Mouse (Mus musculus) right cerebral cortex, postnatal 10 days (tissue): ENCODE data around the gene Serpina3m.
A peak's percentile ranks its signal among the peaks of the same experiment; 100 is the strongest.
"Not testable (repeated sequence)": the region's sequence is repeated elsewhere in the genome, so short reads cannot be mapped to it uniquely, and the experiment has no call there.

Experiments used
- DNase-seq, 2 experiments: peaks; one replicate each; pipeline ENCODE4 v3.0.0; 2021; ENCODE audit warnings: low spot score in 2 of 2

The Serpina3m gene

GRCm38 (mm10) chr12:104388477-104388876 lies 50.2 kb downstream of the Serpina3m start:
- DNase-seq, result no peak

GRCm38 (mm10) chr12:104391057-104391456 lies 52.8 kb downstream of the Serpina3m start:
- DNase-seq, result not testable (repeated sequence)

GRCm38 (mm10) chr12:104403968-104404367 lies 65.7 kb downstream of the Serpina3m start:
- DNase-seq, result peak in 1 of 2 experiments; percentile 1

GRCm38 (mm10) chr12:104406454-104406885 lies 68.2 kb downstream of the Serpina3m start, which contains the start of gene Serpina3n:
Serpina3n (plus strand) TSS chr12:104406729.
- no peak for DNase-seq

- no peak for DNase-seq
These were observed 74.2 kb downstream of the Serpina3m start for GRCm38 (mm10) chr12:104412507-104412906.

GRCm38 (mm10) chr12:104414576-104414975 lies 76.3 kb downstream of the Serpina3m start:
- no peak for DNase-seq

GRCm38 (mm10) chr12:104415625-104416315 lies 77.5 kb downstream of the Serpina3m start:
- peak; percentile 59 to 76 for DNase-seq

- DNase-seq, result peak; percentile 86 to 91
These were observed 80.3 kb downstream of the Serpina3m start for GRCm38 (mm10) chr12:104418340-104419135.

- DNase-seq, result no peak
These were observed 80.8 kb downstream of the Serpina3m start for GRCm38 (mm10) chr12:104419136-104419462.

GRCm38 (mm10) chr12:104422615-104423392 lies 84.5 kb downstream of the Serpina3m start:
- no peak for DNase-seq

- no peak for DNase-seq
These were observed 87.3 kb downstream of the Serpina3m start for GRCm38 (mm10) chr12:104425591-104425990.

- peak in 1 of 2 experiments; percentile 54 for DNase-seq
These were observed 88.6 kb downstream of the Serpina3m start for GRCm38 (mm10) chr12:104426915-104427314.

GRCm38 (mm10) chr12:104431359-104431758 lies 93.1 kb downstream of the Serpina3m start:
- no peak for DNase-seq

- DNase-seq, result no peak
These were observed 94.9 kb downstream of the Serpina3m start for GRCm38 (mm10) chr12:104433214-104433613.

- DNase-seq, result no peak
These were observed 95.9 kb downstream of the Serpina3m start for GRCm38 (mm10) chr12:104433951-104434735.

GRCm38 (mm10) chr12:104440087-104440760 lies 101.9 kb downstream of the Serpina3m start:
- DNase-seq, result peak; percentile 86 to 92

GRCm38 (mm10) chr12:104443716-104444115 lies 105.4 kb downstream of the Serpina3m start:
- DNase-seq, result no peak
